Mouse (Mus musculus): ENCODE measurements at regions not wholly inside any gene's neighbourhood (a gene's known extent, or its start where the extent isn't known, plus 50 kb on each side); places are given as distances from the start of the nearest gene placed in this dataset.
A peak's percentile ranks its signal among the peaks of the same experiment; 100 is the strongest.

- peak; percentile 41 for DNase-seq
These were observed 124.1 kb upstream of the Rpl38 start for GRCm38 (mm10) chr11:114544212-114544611.

DNA sequence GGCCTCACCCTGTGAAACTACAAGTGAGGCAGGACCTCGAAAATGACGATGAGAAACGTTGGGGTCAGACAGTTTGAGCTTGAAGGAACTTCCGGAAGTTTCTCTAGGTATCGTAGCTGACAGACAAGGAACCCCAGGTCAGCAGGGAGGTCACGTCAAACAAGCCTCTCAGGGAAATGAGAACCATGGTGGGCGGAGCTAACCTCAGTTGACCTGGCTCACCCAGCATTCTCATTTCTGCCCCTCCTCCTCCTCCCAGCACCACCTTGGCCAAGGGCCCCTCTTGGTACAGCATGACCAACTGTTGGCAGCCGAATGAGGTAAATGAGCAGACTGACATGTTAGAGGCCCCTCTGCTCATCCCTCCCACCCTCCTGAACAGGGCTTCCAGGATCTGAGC is 126.2 kb upstream of the Rpl38 start:
- DNase-seq, result peak; percentile 6

DNA sequence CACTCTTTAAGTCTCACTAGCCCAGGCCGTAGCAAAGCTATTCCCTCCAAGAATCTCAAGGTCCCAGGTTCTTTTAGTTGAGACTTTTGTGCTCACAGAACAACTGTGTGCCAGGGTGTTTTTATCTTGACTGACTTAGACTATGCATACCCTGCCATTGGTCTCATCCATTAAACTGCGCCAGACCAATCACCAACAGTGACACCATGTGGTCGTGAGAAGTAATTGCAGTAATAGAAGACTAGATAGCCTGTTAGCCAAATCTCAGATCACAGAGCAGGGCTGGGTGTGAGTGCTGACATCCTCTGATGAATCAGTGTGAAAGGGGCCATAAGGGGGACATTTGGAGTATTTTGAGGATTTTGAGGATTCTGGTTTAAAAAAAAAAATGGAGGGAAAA is 127.8 kb upstream of the Rpl38 start:
- no peak for DNase-seq

- DNase-seq, result no peak
These were observed 131.5 kb upstream of the Rpl38 start for GRCm38 (mm10) chr11:114536616-114537493.

DNA sequence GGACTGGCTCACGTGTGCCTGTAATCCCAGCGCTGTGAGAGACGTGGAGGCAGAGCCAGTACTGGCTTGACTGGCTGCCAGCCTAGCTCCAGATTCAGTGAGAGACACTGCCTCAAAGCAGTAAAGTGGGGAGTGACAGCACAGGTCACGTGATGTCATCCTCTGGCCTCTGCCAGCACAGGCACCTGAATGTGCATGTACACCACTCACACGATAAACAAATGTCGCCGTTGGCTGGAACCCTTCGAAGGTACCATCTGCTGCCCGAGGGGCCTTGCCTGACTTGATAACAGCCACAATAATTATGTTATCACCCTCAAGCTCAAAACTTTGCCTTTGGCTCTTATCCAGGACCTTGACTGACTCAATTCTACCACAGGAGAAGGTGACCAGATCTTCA is 132.4 kb upstream of the Rpl38 start:
- DNase-seq, result no peak

DNA sequence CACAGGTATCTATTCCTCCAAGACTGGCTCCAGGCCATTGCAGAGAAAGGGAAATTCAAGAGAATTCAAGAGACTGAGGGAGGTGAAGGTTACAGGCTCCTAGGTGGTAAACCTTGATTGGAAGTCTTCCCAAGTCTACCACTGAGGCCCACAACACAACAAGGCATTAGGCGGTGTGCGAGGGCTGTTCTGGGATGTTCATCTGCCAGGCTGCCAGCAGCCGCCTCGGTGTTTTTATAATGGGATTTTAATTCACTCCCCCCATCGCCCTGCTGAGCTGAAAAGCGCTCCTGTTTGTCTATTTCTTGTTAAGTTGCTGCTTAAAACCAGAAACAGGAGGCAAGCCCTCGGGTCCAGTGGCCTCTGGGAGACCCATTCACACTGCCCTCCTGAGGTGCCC is 133.9 kb upstream of the Rpl38 start:
- no peak for DNase-seq

DNA sequence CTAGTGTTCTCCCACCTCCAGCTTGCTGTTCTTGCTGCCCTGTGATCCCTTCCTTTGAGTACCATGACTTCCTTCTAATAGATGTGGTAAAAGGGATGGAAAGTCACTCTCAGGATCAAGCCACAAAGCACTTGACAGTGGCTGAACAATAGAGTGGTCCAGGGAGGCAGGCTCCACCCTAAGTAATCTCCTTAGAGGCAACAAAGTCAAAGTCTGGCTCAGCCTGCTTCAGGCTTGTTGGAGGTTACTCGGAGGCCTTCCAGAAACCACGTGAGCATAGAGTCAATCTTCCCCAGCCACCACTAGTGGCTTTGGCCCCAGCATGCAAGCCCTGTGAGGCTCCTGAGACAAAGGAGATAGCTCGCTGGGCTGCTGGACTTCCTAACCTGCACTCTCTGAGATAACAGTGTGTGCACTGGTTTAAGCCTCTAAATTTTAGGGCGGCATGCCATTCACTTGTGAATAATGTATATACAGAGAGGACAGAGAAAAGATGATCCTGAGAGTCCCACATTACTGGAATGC is 137.0 kb upstream of the Rpl38 start:
- no peak for DNase-seq

DNA sequence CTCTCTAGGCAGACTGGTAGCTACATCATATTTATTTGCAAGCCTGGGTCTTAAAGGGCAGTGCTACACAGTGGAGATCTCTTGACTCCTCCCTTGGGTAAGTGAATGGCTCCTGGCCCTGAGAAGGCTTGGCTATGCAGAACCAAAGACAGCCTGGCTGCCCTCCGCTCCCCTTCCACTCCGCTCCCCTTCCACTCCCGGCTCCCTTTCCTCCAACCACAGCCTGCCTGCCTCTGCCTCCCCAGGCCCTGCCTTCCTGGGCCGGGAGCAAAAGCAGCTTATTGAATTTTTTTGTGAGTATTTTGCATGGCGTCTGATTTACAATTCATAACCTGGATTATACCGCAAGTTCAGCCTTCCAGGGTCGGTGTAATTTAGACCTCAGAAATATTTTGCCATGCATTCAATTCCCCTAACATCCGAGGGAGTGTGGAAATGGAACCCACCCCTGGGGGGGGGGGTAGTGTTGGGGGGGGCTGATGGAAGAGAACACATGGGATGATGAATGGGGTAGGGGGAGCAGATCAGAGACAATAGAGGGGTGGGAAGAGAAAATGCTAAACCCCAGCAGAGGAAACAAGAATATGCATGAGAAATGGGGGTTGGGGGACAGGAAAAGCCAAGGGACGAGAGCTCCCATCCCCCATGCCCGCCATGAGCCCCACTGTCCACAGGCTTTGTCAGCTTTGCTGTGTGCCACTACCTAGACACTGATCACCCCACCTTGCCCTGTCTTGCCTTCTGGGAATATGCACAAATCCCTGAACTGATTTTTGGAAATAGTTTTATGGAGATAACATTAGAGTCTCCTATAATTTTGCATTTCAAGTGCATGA is 139.2 kb upstream of the Rpl38 start:
- no peak for DNase-seq

DNA sequence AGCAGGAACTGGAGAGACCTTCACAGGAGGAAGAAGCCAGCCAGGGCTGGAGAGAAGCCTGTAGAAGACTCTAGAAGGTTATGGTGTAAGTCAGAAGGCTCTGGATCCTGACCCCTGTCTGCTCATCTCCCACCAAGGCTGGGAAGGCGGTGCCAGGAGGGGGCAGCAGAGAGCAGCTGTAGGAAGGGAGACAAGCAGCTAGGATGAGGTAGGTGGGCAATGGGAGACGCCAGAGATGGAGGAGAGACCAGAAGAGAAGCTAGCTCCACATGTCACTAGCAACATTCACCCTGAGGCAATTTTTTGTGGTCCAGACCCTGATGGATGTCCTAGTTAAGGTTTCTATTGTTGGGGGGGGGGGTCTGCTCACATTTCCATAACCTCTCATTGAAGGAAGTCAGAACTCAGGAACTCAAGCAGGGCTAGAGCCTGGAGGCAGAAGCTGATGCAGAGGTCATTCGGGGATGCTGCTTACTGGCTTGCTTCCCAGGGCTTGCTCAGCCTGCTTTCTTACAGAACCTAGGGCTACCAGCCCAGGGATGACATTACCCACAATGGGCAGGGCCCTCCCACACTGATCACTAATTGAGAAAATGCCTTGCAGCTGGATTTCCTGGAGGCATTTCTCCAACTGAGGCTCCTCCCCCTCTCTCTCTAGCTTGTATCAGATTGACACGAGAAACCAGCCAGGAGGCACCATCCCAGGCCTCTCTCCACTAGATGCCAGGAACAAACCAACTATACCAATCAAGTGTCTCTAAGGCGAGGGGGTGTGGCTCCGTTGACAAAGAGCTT is 144.7 kb upstream of the Rpl38 start:
- DNase-seq, result peak; percentile 86

DNA sequence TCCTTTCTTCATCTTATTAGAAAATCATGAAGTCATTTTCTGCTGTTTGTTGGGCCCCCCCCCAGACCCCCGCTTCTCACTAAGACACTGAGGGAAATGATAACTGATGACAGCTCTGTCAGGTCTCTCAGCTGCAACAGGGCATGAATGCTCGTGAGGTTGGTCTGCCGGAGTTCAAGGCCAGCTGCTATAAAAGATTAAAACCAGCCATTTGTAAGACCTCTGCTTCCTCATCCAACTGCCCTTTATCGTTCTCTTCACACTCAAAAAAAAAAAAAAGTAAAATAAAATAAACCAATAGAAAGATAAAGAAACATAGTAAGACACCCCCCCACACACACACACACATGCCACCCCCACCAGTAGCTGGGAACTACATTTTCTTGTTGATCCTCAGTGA is 153.0 kb upstream of the Rpl38 start:
- no peak for DNase-seq

DNA sequence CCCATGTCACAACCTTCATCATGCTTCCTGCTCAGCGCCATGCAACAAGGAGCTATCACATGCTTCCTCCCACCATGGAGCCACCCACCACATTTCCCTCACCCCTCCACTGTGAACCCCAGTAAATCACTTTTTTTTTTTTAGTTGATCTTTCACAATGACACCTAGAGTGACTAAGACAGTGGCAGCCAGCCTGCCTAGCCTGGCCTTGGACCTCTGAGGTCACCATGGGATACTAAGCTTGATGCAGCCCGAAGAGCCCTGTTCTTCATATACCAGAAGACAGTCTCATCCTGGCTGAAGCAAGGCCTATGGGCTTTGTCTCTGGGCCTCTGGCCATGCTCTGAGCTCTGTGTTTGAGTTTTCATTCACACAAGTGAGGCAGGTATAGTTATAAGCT is 154.2 kb upstream of the Rpl38 start:
- no peak for DNase-seq

DNA sequence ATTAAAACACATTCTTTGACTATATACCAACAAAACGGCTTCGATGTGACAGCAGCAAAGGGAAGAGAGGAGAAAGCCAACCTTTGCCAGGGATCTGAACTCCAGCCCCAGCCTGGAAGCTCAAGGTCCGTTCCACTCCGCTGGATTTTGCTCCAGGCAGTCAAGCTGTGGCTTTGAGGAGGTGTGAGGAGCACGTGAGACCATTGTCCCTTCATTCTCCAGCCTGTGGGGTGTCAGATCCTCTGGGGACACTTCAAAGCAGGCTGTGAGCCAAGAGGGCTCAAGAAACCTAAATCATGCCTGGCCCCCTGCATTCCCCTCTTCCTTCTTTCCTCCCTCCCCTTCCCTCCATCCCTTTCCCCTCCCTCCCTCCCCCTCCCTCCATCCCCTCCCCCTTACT is 154.9 kb upstream of the Rpl38 start:
- no peak for DNase-seq

- DNase-seq, result no peak
These were observed 156.3 kb upstream of the Rpl38 start for GRCm38 (mm10) chr11:114511994-114512393.

DNA sequence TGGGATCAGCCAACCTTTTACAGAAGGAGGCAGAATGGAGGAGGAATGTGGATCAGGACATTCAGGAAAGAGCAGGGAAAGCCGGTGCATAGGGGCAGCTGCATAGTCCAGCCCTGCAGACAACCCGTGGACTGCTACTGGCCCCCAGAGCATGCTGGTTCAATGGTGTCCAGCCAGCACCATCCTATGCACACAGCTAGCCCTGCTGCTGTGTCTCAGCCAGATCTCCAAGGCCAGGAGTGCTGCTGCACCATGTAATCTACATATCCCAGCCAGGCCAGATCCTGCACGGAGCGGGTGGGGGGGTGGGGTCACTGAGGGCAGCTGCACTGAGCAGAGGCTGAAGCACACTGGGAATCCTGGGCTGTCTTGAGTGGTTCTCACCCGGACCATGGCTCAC is 165.8 kb upstream of the Rpl38 start:
- no peak for DNase-seq

DNA sequence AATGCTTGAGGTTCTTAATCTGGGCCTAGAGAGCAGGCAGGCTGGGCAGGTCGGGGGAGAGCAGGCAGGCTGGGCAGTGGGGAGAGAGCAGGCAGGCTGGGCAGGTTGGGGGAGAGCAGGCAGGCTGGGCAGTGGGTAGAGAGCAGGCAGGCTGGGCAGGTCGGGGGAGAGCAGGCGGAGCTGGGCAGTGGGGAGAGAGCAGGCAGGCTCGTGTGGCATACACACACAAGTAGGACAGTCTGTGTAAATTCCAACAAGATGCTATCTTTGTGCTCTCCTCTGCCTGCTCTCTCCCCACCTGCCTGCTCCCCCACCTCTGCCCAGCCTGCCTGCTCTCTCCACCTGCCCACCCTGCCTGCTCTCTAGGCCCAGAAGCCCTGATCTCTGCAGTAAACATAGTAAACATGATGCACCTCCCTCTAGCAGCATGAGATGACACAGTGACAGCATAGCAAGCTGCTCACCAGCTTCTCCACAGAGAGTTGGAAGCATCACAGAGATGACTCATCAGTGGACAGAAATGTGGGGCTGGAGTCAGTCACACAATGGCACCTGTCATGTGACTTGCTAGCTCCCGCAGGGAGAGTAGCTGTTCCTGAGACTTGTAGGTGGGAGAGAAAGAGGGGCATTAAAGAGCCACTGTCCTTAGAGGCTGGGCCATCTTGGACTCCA is 166.3 kb upstream of the Rpl38 start:
- DNase-seq, result no peak

DNA sequence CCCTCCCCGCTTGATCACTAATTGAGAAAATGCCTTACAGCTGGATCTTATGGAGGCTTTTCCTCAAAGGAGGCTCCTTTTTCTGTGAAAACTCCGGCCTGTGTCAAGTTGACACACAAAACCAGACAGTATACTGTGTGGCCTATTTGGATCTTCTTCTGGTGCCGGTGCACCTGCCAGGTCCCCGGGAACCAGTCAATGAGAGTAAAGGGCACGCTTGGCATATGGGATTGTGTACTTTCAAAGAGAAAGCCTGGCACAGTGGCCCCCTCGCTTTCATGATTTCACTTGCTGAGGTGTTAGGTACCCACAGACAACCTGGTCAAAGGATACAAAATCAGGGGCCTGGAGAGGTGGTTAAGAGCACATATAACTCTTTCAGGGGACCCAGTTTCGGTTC is 167.9 kb upstream of the Rpl38 start:
- DNase-seq, result no peak

GRCm38 (mm10) chr11:114499665-114500064 is 168.7 kb upstream of the Rpl38 start:
- no peak for DNase-seq

GRCm38 (mm10) chr11:114495520-114495921 is 172.8 kb upstream of the Rpl38 start:
- peak; percentile 69 for DNase-seq

GRCm38 (mm10) chr11:114486455-114486854 is 181.9 kb upstream of the Rpl38 start:
- no peak for DNase-seq

GRCm38 (mm10) chr11:114485429-114485828 is 182.9 kb upstream of the Rpl38 start:
- no peak for DNase-seq

- no peak for DNase-seq
These were observed 183.7 kb upstream of the Rpl38 start for GRCm38 (mm10) chr11:114484668-114484953.

DNA sequence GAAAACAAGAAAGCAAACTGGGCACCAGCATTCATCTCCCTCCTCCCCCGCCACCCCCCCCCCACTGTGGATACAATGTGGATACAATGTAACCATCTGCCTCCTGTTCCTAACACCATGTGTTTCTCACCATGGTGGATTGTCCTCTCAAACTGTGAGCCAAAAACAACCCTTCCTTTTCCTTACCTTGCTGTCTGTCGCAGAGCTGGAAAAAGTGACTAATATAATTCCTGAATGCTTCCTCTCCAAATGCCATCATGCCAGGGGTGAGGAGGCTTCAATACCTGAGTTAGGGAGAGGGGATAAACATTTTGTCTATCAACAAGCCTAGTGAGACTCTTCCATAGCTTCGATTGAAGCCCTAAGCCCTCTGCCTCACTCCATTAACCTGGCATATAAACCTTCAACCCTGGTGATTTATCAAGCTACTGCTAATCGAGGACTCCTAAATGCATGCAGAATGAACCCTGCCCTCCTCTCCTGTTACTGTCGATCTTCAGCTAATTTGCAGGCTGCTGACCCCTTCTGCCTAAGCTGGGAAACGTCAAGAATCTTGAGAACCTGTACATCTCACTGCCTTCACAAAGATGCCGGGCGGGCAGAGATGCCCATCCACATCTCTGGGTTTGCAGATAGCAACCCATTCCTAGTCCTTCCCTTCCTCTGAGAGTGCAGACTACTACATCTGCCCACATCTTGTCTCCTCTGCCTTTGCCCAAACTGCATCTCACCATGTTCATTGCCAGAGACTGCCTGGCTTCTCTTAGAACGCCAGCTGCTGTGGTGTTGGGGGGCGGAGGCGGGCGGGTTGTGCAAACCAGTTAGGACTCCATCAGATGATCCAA is 184.3 kb upstream of the Rpl38 start:
- DNase-seq, result peak; percentile 19
